Mouse (Mus musculus): ENCODE data around the gene Kcnmb1.
A peak's percentile ranks its signal among the peaks of the same experiment; 100 is the strongest.

Gene Kcnmb1

GRCm38 (mm10) chr11:34002593-34002965, 39.8 kb downstream of the Kcnmb1 start:
- no peak for DNase-seq

- no peak for DNase-seq
Observed at GRCm38 (mm10) chr11:34007616-34008015, 44.8 kb downstream of the Kcnmb1 start.

GRCm38 (mm10) chr11:34008214-34008613, 45.4 kb downstream of the Kcnmb1 start:
- DNase-seq = no peak

- peak; percentile 34 for DNase-seq
Observed at GRCm38 (mm10) chr11:34008702-34009101, 45.9 kb downstream of the Kcnmb1 start.

GRCm38 (mm10) chr11:34009316-34010087, 46.7 kb downstream of the Kcnmb1 start:
- DNase-seq = no peak

GRCm38 (mm10) chr11:34010133-34010858, 47.5 kb downstream of the Kcnmb1 start:
- DNase-seq = no peak

- no peak for DNase-seq
Observed at GRCm38 (mm10) chr11:34010859-34011172, 48.0 kb downstream of the Kcnmb1 start.

GRCm38 (mm10) chr11:34012007-34012652, 49.3 kb downstream of the Kcnmb1 start:
- DNase-seq = no peak

All from kidney, adult 18-20 months (tissue).